Mouse (Mus musculus) kidney, postnatal 0 days (tissue): ENCODE measurements at regions not wholly inside any gene's neighbourhood (a gene's known extent, or its start where the extent isn't known, plus 50 kb on each side); places are given as distances from the start of the nearest gene placed in this dataset.

ENCODE experiments used
- ATAC-seq: fragments of 200-750 bp; cut with Nextera tagmentation; replicated peaks from 2 replicates; pipeline ENCODE4 v1.8.0; 2017; ENCODE audit warnings: low read depth, moderate number of reproducible peaks, moderate TSS enrichment, moderate library complexity; ENCODE audit not compliant: low FRiP score
- DNase-seq: peaks from one replicate; pipeline ENCODE4 v3.0.0-alpha.2; 2016; ENCODE audit warnings: low spot score
- H3K27ac ChIP-seq: fragments of 300-500 bp; sonication (generic); 2 replicates; pipeline ENCODE4 v1.5.1; 2014; ENCODE audit warnings: mild to moderate bottlenecking
- H3K27me3 ChIP-seq: fragments of 300-500 bp; sonication (generic); 2 replicates; pipeline ENCODE4 v1.6.1; 2014; ENCODE audit warnings: low read length, mixed read lengths; ENCODE audit not compliant: insufficient read depth
- H3K36me3 ChIP-seq: fragments of 300-500 bp; sonication (generic); 2 replicates; pipeline ENCODE4 v1.6.1; 2014; ENCODE audit warnings: low read length, mixed read lengths; ENCODE audit not compliant: insufficient read depth
- H3K4me1 ChIP-seq: fragments of 300-500 bp; sonication (generic); replicated peaks from 2 replicates; pipeline ENCODE4 v1.6.1; 2014; ENCODE audit warnings: antibody characterized with exemption, low read length, mixed read lengths; ENCODE audit not compliant: insufficient read depth
- H3K4me2 ChIP-seq: fragments of 300-500 bp; sonication (generic); 2 replicates; pipeline ENCODE4 v1.6.1; 2014; ENCODE audit warnings: mild to moderate bottlenecking, low read length, moderate library complexity, mixed read lengths
- H3K4me3 ChIP-seq: fragments of 300-500 bp; sonication (generic); replicated peaks from 2 replicates; pipeline ENCODE4 v1.5.1; 2014; ENCODE audit warnings: low read depth, low read length
- H3K9ac ChIP-seq: fragments of 300-500 bp; sonication (generic); 2 replicates; pipeline ENCODE4 v1.6.1; 2014; ENCODE audit warnings: low read depth, low read length
- H3K9me3 ChIP-seq: fragments of 300-500 bp; sonication (generic); replicated peaks from 2 replicates; pipeline ENCODE4 v1.6.1; 2016; ENCODE audit warnings: low read length, inconsistent platforms, mixed read lengths
- CTCF ChIP-seq: IDR thresholded peaks from 2 replicates; pipeline ENCODE4 v1.5.1; 2016; ENCODE audit warnings: antibody characterized with exemption, low read depth, mild to moderate bottlenecking, moderate library complexity
- WGBS: fragments of 180-500 bp; shearing (Covaris S2); extraction: QIAGEN DNeasy Blood & Tissue Kit; methylation state at CpG from one replicate; pipeline ENCODE4 v1.1.7; 2014; 5-methylcytosine and 5-hydroxymethylcytosine counted together

DNA sequence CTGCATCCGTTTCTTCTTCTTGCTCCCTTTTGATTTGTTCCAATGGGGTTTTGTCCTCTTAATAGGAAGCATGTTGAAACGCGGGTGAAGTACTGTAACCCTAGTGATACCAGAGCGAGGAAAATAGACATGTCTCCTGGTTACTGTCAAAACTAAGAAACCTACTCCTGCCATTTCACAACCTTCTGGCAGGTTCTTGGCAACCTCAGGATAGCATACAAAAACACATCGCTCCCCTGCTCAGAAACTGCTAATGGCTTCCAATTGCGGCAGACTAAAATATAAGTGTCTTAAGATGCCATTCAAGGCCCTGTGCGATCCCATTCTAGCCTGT is 172.4 kb downstream of the Spata19 start:
- TF ChIP-seq CTCF = no peak
- no peak for DNase-seq
- no peak for ATAC-seq
- Histone ChIP-seq H3K9me3 (no peaks in the 10 kb centered on the region), H3K9ac (no peak overlapping the region), H3K27me3 (no peaks in the 10 kb centered on the region), H3K36me3 (no peaks in the 10 kb centered on the region), H3K4me2 (no peak overlapping the region), H3K27ac (no peak overlapping the region), H3K4me3 (no peak overlapping the region), H3K4me1 (no peaks in the 10 kb centered on the region)
- 78% methylated on average over 7 of the region's 7 CpGs for WGBS

DNA sequence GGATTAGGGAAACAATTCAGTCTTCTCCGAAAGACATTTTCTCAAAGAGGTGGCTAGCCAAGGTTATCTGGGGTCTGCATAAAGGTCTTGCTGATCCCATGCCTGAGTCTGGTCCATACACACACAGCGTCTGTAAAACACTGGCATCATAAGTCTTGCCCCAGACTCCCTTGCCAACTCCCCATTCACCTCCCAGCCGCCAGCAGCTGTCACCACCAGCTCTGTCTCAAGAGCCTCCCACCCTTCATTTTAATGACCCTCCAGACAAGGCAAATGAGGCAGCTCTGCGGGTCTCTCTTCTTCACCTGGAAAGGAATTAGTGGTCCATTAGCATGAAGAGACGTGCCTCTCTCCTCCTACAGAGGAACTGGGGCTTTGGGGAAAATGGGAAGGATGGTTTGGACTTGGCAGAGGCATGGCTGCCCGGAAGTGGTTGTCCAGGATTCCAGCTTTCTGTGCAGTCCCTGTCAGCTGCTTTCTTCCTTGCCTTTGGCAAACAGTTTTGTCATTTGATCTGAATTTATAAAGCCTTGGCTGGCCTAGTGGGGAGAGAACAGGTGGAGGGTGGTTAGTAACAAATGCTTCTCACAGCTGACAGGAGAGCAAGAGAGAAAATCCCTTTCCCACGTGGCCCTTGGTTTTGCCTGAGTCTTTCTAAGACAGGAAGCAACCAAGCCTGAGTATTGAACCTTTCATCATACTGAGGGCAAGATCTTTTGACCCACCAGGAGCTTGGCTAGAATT is 173.3 kb upstream of the Opcml start:
- no peak for TF ChIP-seq CTCF
- no peak overlapping the region for H3K9ac ChIP-seq
- no peak for ATAC-seq
- WGBS = 31% methylated on average over 7 of the region's 7 CpGs
- DNase-seq = no peak
- no peak overlapping the region for H3K27ac ChIP-seq
- no peak overlapping the region for H3K4me3 ChIP-seq
- H3K36me3 ChIP-seq = no peaks in the 10 kb centered on the region
- no peak overlapping the region for H3K4me2 ChIP-seq
- H3K4me1 ChIP-seq = no peaks in the 10 kb centered on the region
- H3K9me3 ChIP-seq = no peaks in the 10 kb centered on the region
- H3K27me3 ChIP-seq = no peaks in the 10 kb centered on the region

DNA sequence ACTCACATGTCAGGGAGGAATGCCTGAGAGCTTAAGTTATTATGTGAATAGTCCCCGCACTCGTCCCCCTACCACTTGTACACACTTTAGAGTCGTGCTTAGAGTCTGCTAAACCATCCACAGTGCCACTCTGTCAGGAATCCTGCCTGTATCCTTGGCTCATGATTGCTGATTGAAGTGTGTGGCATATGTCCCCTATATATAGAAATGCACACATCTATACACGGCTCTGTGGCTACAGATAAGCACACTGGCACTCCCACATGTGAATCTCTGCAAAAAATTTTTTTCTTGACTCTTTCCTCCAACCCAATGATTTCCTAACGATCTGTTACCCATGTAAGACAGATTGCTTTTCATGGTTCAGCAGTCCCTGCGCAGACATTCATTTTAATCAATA is 155.7 kb upstream of the Opcml start:
- 52% methylated on average over 6 of the region's 6 CpGs for WGBS
- no peaks in the 10 kb centered on the region for H3K27me3 ChIP-seq
- no peak overlapping the region for H3K27ac ChIP-seq
- H3K9ac ChIP-seq = no peak overlapping the region
- H3K36me3 ChIP-seq = no peaks in the 10 kb centered on the region
- ATAC-seq = no peak
- no peaks in the 10 kb centered on the region for H3K4me1 ChIP-seq
- no peak for TF ChIP-seq CTCF
- no peak overlapping the region for H3K4me2 ChIP-seq
- no peak overlapping the region for H3K4me3 ChIP-seq
- no peaks in the 10 kb centered on the region for H3K9me3 ChIP-seq
- no peak for DNase-seq

DNA sequence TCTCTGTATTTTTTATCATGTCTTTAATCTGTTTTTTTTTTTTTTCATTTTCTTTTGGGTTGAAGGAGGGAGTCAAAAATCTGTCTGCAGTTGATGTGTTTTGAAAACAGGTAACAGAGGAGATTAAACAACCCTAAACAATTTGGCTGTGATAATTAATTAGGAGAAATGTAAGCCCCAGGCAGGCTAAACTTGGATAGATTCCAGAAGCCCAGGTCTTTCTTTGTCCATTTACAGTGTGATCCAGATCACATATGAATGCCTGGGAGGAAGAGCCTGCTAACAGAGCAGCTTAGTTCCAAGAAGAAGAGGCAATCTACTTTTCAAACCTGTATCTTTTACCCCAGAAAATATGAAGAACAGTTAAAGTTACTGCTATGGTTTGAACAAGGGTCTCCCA is 150.0 kb upstream of the Opcml start:
- TF ChIP-seq CTCF = no peak
- no peak overlapping the region for H3K27ac ChIP-seq
- H3K36me3 ChIP-seq = no peaks in the 10 kb centered on the region
- H3K4me1 ChIP-seq = no peaks in the 10 kb centered on the region
- no peak for ATAC-seq
- DNase-seq = no peak
- no peak overlapping the region for H3K4me2 ChIP-seq
- H3K9ac ChIP-seq = no peak overlapping the region
- no peaks in the 10 kb centered on the region for H3K9me3 ChIP-seq
- H3K4me3 ChIP-seq = no peak overlapping the region
- H3K27me3 ChIP-seq = no peaks in the 10 kb centered on the region

DNA sequence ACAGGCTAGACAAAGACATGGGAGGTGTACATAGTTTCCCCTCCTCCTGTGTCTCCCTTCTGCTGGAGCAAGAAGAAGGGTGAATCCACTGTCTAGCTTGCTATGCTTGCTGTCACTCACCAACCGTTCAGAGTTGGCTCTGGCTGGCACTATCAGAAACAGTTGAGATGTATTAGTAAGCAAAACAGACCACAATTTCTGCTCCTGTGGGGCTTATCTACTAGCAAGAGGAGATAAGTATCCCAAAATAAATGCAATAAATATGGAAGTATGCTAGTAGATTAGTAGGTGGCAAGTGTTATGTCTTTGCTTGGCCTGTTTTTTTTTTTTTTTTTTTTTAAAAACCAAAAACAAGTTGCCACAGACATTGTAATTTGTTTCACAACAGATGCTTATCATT is 147.3 kb upstream of the Opcml start:
- Histone ChIP-seq H3K4me3 (no peak overlapping the region), H3K36me3 (no peaks in the 10 kb centered on the region), H3K4me2 (no peak overlapping the region), H3K9ac (no peak overlapping the region), H3K4me1 (no peaks in the 10 kb centered on the region), H3K27ac (no peak overlapping the region), H3K9me3 (no peaks in the 10 kb centered on the region), H3K27me3 (no peaks in the 10 kb centered on the region)
- ATAC-seq (no peak), DNase-seq (no peak)
- no peak for TF ChIP-seq CTCF
- 71% methylated on average over 1 of the region's 1 CpGs for WGBS

DNA sequence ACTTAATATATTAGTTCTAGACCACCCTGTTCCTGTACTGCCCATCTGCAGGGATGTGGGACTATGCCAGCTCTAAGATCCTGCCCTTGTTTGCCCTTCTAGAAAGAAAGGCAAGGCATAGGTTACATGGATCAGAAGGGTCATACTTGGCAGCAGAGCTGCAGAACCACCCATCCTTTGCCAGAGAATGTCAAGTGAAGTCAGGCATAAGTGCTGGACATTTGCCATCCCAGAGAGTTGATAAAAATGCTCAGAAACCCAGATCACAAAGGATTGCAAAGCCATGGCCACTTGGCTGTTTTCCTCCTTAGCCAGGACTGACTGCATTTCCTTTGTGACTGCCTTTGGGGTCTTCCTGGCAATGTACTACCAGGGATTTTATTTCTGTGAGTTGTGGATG is 146.7 kb upstream of the Opcml start:
- no peak overlapping the region for H3K4me3 ChIP-seq
- H3K27ac ChIP-seq = no peak overlapping the region
- H3K4me1 ChIP-seq = no peaks in the 10 kb centered on the region
- DNase-seq = no peak
- ATAC-seq = no peak
- TF ChIP-seq CTCF = no peak
- no peak overlapping the region for H3K4me2 ChIP-seq
- H3K9ac ChIP-seq = no peak overlapping the region
- H3K36me3 ChIP-seq = no peaks in the 10 kb centered on the region
- H3K27me3 ChIP-seq = no peaks in the 10 kb centered on the region
- no peaks in the 10 kb centered on the region for H3K9me3 ChIP-seq

DNA sequence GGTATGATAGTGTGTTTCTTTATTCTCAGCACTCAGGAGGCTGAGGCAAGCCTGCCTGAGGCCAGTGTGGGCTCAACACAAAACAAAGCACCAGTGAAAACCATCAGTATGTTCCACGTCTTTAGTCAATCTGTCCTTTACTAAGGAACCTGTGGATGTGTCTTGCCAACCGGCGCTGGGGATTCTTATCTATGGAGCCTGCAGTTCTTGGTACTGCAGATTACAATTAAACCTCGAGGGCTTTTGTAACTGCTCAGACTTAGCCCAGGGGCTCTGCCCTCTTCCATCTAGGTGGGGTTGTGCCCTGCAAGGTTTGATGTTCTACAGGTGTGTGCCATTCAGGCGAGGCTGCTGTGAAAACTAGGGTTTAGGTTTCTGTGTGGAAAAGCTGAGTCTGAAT is 145.1 kb upstream of the Opcml start:
- WGBS = 84% methylated on average over 5 of the region's 5 CpGs
- no peak for ATAC-seq
- no peaks in the 10 kb centered on the region for H3K36me3 ChIP-seq

More for the DNA sequence above, 145.1 kb upstream of the Opcml start:
- Histone ChIP-seq H3K4me1 (no peaks in the 10 kb centered on the region), H3K4me3 (no peak overlapping the region), H3K9ac (no peak overlapping the region), H3K9me3 (no peaks in the 10 kb centered on the region), H3K4me2 (no peak overlapping the region), H3K27ac (no peak overlapping the region), H3K27me3 (no peaks in the 10 kb centered on the region)
- no peak for DNase-seq
- no peak for TF ChIP-seq CTCF
